Mouse (Mus musculus) adrenal gland (tissue): ENCODE measurements around the gene Msh6.
"Not testable (repeated sequence)": the region's sequence is repeated elsewhere in the genome, so short reads cannot be mapped to it uniquely, and the experiment has no call there.

ENCODE experiments used
- intact Hi-C: fragments of 180-260 bp; cut with DNase I; formaldehyde crosslinking; loops from one replicate; pipeline ENCODE4 v1.15.1; 2025
- long read RNA-seq, 2 experiments: library from polyadenylated mRNA; unstranded; transcript quantifications; one replicate each; pipeline ENCODE4 v2.0.0; 2020; ENCODE audit warnings: borderline replicate concordance in 1 of 2; ENCODE audit not compliant: insufficient replicate concordance in 1 of 2

The Msh6 gene
- long read RNA-seq, experiment 1, full-length matches to known transcripts = 4 of 4 reads
- long read RNA-seq, experiment 1, partial matches to known transcripts = 0 of 4 reads
- long read RNA-seq, experiment 1, other reads (novel, unspliced or antisense) = 0 of 4 reads
- long read RNA-seq, experiment 2, partial matches to known transcripts = 1 of 2 reads
- long read RNA-seq, experiment 2, other reads (novel, unspliced or antisense) = 1 of 2 reads

DNA sequence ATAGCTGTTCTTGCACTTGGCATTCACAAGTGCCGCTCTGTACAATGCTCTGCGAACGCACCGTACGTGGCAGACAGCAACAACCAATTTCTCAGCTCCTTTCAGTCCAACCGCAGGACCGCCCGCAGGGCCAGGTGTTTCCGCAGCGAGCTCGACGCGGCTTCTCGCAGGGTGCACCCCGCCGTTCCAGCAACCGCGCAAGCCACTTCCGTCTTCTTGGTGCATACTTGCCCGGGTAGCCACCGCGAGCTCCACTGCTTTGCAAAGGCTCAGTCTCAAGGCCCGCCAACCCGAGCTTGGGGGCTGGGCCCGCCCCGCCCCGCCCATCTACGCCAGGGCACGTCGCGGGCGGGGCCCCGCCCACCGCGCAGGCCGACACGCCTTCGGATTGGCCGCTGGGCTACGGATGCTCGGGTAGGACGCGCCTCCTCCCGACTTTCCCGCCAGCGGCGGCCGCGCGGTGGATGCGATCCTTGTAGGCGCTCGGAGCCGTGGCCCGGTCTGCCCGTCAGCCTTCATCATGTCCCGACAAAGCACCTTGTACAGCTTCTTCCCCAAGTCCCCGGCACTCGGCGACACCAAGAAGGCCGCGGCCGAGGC is at the start of gene Msh6:
TSS of gene Msh6 (plus strand) at position 434 of the 600 bp plus-strand sequence.
- intact Hi-C loops = no loop called here

DNA sequence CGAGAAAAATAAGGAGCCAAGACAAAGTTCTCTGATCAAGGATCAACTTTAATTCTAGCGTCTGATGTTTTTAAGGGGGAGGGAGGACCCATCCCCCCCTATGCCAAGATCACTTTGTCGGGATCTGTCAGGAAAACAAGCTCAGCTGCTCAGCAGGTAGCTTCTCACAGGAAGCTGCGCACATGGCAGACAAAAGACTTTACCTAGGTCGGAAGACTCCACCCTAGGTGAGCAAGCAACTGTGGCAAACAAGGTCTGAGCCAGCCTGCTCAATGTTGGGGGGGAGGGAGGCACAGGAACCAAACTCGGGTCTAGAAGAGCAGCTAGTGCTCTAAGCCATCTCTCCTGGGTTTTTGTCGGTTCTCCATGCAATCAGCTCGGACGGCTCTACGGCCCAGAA is 40.5 kb upstream of the Msh6 start:
- intact Hi-C loops = no loop called here

- intact Hi-C loops = no loop called here
These were observed 40.1 kb upstream of the Msh6 start for GRCm38 (mm10) chr17:87934736-87935135.

- intact Hi-C loops = no loop called here
These were observed 38.7 kb upstream of the Msh6 start for GRCm38 (mm10) chr17:87936156-87936555.

- intact Hi-C loops = loop anchor here (1.0 to 2.0 kb wide), 2 partner anchors 66 to 256 kb away; no protein-coding TSS in a partner anchor
These were observed 25.8 kb upstream of the Msh6 start for GRCm38 (mm10) chr17:87948965-87949584.

- intact Hi-C loops = not testable (repeated sequence)
These were observed 20.2 kb upstream of the Msh6 start for GRCm38 (mm10) chr17:87954618-87955124.

- intact Hi-C loops = no loop called here
These were observed 17.6 kb upstream of the Msh6 start for GRCm38 (mm10) chr17:87957096-87957840.

GRCm38 (mm10) chr17:87958283-87958682 is 16.6 kb upstream of the Msh6 start:
- intact Hi-C loops = no loop called here

- intact Hi-C loops = not testable (repeated sequence)
These were observed 15.5 kb upstream of the Msh6 start for GRCm38 (mm10) chr17:87959406-87959805.

- intact Hi-C loops = not testable (repeated sequence)
These were observed 14.9 kb upstream of the Msh6 start for GRCm38 (mm10) chr17:87959931-87960330.

DNA sequence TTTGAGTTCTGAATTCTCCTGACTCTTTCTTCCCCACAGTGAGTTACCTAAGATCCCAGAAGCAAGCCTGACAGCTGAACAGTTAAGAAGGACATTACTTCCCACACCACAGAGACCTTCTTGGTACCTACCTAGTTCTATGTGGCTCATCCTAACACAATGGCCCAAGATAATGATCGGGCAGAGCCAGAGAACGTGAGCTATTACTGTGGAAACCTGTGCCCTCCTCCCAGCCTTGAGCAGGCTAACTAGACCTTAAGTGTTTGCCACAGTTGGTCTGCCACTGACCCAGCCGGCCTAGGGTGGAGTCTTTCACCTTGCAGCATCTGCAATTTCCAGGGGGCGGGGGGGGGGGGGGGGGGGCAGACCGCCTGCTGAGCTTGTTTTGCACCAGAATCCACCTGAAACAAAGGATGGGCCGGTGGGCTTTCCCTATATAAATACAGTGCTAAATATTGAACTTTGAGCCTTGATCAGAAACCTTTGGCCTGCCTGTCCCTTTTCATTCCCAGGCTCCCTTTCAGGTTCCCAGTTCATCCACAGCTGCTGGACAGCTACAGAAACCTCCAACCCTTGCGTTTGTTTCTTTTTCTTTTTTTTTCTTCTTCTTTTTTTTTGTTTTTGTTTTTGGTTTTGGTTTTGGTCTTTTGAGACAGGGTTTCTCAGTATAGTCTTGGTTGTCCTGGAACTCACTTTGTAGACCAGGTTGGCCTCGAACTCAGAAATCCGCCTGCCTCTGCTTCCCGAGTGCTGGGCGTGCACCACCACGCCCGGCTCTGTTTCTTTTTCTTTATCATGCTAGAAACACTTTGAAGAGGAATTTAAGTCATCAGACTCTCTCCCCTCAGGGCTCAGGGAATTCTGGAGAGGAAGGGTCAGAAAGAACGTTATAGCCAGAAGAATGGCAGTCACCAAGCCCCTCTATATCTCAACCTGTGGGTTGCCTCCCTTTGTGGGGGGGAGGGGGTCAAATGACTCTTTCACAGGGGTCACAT is 11.5 kb upstream of the Msh6 start:
- intact Hi-C loops = no loop called here

- intact Hi-C loops = not testable (repeated sequence)
These were observed 6.4 kb upstream of the Msh6 start for GRCm38 (mm10) chr17:87968483-87968926.

DNA sequence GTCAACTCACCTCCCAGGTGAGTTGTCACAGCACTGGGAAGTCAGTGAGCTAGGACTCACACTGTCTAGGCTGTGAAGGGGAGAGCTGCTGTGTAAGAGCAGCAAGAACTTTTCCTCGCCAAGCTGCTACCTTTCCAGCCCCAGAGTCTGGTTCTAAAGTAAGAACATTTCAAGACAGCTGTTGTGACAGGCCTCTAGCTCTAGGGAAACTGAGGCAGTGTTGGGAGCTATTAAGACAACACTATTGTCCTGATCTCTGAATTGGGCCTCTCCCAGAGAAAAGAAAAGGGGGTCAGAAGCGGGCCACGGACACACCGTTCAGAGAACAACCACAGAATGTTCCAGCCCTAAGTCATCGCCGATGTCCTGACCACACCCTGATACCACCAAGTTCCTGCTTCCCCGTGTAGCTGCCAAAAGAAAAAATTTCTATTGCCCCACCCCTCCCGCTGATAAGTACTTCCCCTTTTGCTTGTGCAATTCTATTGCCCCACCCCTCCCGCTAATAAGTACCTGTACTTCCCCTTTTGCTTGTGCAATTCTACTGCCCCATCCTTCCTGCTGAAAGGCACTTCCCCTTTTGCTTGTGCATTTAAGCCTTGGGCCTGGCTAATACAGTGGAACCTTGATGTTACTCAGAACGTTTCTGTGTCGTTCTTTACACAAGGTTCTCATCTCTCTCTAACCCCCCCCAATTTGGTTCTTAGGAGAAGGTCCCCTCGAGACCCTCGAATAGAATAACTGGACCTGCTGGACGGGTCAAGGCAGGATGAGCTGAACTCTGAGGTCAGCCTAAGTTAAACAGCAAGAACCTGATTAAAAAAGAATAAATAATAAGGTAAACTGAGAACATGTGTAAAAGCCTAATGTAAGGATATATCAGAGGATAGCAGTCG is 2.9 kb upstream of the Msh6 start:
- intact Hi-C loops = not testable (repeated sequence)

DNA sequence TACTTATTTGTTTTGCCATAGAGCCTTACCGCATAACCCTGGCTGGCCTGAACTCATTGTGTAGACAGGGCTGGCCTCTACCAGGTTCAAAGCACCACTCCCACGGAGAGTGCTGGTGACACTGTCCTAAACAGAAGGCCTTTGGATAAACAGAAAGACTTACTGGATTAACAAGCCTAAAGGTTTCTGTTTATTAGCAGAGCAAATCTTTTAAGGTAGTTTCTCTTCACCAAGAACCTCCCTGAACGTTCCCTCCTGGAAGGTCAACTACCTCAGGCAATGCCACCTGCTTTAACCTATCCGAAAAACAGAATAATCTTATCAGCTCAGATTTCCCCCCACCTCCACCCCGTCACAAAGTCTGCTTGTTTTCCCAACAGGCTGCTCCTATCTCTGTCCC is 2.0 kb upstream of the Msh6 start:
- intact Hi-C loops = no loop called here

DNA sequence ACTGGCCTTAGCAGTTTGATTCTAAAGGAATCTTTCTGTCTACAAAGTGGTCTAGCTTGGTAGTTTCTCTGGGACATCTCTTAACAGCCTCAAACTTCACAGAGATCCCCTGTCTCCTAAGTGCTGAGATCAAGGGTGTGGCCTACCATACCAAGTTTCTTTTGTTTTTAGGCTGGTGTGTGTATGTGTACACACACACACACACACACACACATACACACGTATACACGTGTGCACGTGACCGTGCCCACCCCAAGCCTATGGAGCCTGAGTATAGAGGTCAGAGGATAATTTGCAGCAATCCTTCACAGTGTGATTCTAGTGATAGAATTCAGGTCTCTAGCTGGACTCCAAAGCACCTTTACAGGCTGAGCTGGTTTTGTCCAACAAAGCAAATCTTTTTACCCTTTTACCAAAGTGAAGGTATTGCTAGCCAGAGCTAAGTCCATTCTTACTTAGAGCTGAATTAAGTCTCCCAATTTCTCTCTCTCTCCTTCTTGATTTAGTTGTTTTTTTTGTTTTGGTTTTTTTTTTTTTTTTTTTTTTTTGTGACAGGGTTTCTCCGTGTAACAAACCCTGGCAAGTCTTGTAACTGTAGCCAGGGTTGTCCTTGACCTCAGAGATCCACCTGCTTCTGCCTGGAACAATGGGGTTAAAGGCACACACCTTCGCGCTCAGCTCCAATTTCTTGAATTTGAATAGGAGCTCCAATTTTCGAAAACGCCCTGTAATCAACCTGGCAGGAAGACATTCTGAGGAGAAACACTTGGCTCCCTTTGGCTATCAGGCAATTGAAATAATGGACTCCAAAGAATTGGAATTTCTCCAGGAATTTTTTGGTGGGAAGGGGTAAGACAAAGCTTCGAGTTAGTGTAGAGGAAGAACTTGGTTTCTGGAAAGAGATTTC is 1.3 kb upstream of the Msh6 start:
- intact Hi-C loops = no loop called here

DNA sequence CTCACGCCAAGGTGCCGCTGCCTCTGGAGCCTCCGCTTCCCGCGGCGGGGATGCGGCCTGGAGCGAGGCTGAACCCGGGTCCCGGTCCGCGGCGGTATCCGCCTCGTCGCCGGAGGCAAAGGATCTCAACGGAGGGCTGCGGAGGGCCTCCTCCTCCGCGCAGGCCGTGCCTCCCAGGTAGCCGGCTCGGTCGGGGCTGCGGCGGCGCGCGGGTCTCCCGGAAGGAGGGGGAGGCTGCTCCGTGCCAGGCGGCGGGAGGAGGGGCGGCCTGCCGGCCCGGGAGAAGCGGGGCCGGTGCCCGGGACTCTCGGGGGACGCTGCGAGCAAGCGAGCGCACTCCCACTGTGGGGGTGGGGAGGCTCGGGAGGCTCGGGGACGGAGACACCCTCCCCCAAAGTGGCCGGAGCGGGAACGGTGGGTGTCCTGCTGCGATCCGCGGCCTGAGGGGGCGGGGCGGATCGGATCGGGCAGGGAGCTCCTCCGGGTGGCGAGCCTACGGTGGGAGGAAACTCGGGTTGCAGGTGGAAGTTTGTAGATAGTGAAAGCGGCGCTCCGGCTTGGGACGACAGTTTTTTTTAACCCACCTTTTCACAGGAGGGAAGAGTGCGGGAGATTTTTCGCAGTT is 479 bp downstream of the Msh6 start:
- intact Hi-C loops = no loop called here

GRCm38 (mm10) chr17:87976154-87976806 is 1.4 kb downstream of the Msh6 start:
- intact Hi-C loops = no loop called here
